Mouse (Mus musculus) mouse trophoblast stem cell (cell line): ENCODE data around the gene Dmkn.
"Not testable (repeated sequence)": the region's sequence is repeated elsewhere in the genome, so short reads cannot be mapped to it uniquely, and the experiment has no call there.

Source experiments
- in situ Hi-C, 2 experiments: fragments of 300-500 bp; cut with MseI, MboI; formaldehyde crosslinking; loops; 2 replicates in 1 of 2; 3 replicates in 1 of 2; pipeline ENCODE4 v1.15.1; 2025

The Dmkn gene

GRCm38 (mm10) chr7:30811757-30812290 is 48.3 kb downstream of the Dmkn start:
- in situ Hi-C loops: loop anchor here in 1 of 2 experiments (5.0 kb wide), 1 partner anchor 45 kb away; the partner anchor contains the start of gene Ffar3

GRCm38 (mm10) chr7:30812291-30812807 is 48.8 kb downstream of the Dmkn start:
- in situ Hi-C loops: loop anchor here in 1 of 2 experiments (5.0 kb wide), 1 partner anchor 45 kb away; the partner anchor contains the start of gene Ffar3

GRCm38 (mm10) chr7:30820131-30820530 is 56.6 kb downstream of the Dmkn start:
- in situ Hi-C loops: no loop called here

DNA sequence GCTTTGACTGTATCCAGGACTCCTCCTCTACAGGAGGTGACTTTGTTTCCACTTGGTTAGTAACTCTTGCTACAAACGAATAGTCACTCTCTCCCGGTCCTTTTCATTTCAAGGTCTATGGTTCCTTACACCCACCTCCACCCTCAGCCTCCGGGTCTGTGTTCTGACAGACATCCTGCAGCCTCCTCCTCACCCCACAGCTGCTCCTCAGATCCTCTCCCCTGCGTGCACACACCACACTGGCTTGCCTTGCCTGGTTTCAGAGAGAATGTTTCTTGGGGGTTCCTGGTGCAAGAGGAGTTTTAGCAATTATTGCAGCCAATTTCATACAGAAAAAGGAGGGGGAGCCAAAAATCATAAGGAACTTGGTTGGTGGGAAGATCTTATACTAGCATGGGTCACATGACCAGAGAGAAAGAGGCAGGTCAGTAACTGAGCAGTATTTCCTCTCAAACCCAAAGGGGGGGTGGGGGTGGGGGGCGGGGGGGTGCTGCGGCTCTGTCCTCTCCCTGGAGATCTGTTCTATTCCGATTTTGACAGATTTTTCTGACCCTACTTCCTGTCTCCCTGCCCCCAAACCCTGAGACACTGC is 57.4 kb downstream of the Dmkn start:
- in situ Hi-C loops: no loop called here

DNA sequence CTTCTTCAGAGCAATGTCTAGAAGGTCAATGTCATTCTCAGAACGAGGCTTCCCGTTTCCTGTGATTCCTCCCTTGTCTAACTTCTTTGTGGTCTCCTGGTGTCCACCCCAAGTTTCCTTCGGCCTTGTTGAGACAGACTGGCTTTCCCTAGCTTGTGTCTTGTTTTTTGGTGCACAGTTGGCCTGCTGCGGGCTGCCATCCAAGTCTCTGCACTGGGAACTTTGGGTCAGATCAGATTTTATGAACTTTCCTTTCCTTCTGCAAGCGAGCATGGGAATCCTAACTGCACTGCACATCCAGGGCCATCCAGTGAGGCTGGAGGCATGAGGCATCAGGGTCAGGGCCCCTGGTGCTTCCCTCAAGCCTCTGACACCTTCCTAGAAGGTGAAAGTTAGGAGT is 58.0 kb downstream of the Dmkn start:
- in situ Hi-C loops: no loop called here

GRCm38 (mm10) chr7:30823675-30824074 is 60.1 kb downstream of the Dmkn start, which contains the start of gene Ffar2:
Ffar2 (minus strand) TSS chr7:30823775.
- in situ Hi-C loops: no loop called here

DNA sequence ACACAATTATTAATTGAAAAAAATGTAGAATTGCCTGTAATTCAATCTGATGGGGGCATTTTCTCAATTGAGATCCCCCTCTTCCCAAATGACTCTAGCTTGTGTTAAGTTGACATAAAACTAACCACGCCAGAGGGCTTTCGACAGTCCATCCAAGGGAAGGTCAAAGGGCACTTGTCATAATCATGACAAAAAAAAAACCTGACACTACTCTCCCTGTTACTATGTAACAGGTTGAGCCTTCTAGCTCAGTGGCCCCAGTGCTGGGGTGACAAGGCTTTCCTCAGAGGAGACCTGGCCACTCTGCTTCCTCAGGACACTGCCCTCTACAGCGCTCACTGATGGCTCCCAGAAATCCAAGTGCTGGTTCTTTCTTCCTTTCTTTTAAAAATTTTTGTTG is 60.8 kb downstream of the Dmkn start:
- in situ Hi-C loops: no loop called here

- in situ Hi-C loops: no loop called here
Observed at GRCm38 (mm10) chr7:30826660-30827059, 63.1 kb downstream of the Dmkn start.

DNA sequence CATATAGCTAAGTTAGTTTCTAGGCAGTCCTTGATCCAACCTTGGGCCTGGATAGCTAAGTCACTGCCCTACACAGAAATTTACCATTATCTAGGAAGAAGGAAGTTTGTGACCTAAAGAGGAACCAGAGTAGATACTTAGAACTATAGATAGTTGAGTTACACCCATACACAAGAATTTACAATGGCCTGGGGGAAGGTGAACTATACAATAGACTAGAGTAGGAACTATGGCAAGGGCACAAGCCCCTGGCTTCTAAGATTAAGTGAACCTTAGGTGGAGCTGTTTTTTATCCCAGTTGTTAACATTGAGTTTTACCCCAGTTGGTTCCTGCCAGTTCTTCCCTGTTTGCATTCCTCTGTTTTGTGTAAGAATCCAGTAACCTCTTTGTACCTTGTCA is 65.3 kb downstream of the Dmkn start:
- in situ Hi-C loops: not testable (repeated sequence)

DNA sequence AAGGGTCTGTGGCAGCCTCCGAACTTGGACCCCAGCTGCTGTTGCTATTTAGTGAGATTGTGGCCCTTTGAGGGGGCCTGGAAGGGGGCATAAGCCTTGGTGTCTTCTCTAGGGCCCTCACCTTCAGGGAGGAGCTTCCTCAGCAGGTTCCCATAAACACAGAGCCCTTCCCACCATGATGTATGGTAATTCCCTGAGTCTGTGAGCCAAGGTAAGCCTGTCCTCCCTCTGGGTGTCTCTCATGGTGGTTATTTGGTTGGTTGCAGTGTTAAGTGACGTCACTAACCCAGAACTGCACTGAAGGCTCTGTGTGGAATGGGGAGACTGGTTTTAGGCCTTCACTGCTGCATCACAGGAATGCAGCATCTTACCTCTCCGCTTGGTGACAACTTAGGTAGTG is 65.9 kb downstream of the Dmkn start:
- in situ Hi-C loops: no loop called here
